Mouse (Mus musculus) erythroblast, embryonic 14.5 days (primary cell): ENCODE measurements around the gene Cacng1.

Experiments used
- GATA1 ChIP-seq: IDR thresholded peaks from 2 replicates; pipeline ENCODE4 v1.6.1; 2012; ENCODE audit warnings: low read length, inconsistent platforms, mixed read lengths
- TAL1 ChIP-seq: IDR thresholded peaks from 3 replicates; pipeline ENCODE4 v1.6.1; 2012; ENCODE audit warnings: low read length, inconsistent platforms, mixed read lengths

GRCm38 (mm10) chr11:107686290-107686689 lies 30.0 kb downstream of the Cacng1 start:
- TF ChIP-seq GATA1 (no peak), TAL1 (no peak)
